28 mouse cellular contexts compared by ENCODE assay signal in the genomic region with DNA sequence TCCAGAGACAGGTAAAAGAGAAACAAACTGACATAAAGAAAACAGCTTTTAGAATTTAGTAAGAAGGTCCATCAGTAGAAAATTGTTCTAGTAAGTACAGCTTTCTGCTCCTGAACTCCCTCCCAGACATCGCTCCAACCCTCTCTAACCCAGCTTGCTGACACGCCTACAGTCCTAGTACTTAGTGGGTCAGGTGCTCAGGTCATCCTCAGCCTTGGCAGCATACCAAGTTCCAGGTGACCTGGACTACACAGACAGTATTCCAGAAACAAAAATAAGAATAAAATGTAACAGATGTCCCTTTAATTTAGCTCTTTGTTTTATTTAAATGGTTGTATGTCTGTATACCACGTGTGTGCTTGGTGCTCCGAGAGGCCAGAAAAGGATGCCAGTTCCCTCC. TPM values are rescaled to one million over a fixed set of nuclear protein-coding genes. Genes with fewer than 3 reads are reported as not detected.
DNase-seq lines count a peak whose midpoint lies in the region; ATAC-seq and TF ChIP-seq lines count a peak whose summit lies in the region.
"Had no signal": no experiment of that assay in that cellular context is flagged by ENCODE, and none has a peak within 500 bp of the region (broad histone marks: within the 10 kb centered on the region; RNA-seq: fewer than 3 reads in every experiment).

No protein-coding gene starts in this region.

- TF ChIP-seq CTCF in kidney, adult 2 months (conservative IDR thresholded peaks at IDR 0.05; ENCODE audit: insufficient read depth, insufficient read length, low read depth, low read length), result no peak

- ATAC-seq in kidney, embryonic 14.5 days (ENCODE audit: low FRiP score, low TSS enrichment), result no peak
- no peak for ATAC-seq in midbrain, embryonic 15.5 days (replicated peaks)
- ATAC-seq: CD4-positive, CD25-positive, alpha-beta regulatory T cell, adult 4 months; forebrain, embryonic 16.5 days; hindbrain, embryonic 16.5 days; intestine, embryonic 15.5 days had no signal

- WGBS in kidney, adult 2 months, result 51% methylated on average over 4 of the region's 4 CpGs
- 75% methylated on average over 4 of the region's 4 CpGs for WGBS in kidney, embryonic 14.5 days
- 85% methylated on average over 4 of the region's 4 CpGs for WGBS in midbrain, embryonic 15.5 days

- no peak overlapping the region for H3K4me3 ChIP-seq in kidney, adult 2 months (ENCODE audit: insufficient read depth, low read depth, low read length)
- no peak overlapping the region for H3K4me3 ChIP-seq in kidney, embryonic 14.5 days (ENCODE audit: low read length)
- H3K4me3 ChIP-seq in midbrain, embryonic 15.5 days, result no peak overlapping the region
- H3K4me3 ChIP-seq: layer of hippocampus, adult 2 months had no signal

- H3K9me3 ChIP-seq in kidney, embryonic 14.5 days (ENCODE audit: control insufficient read depth, low read length), result no peaks in the 10 kb centered on the region
- H3K9me3 ChIP-seq in midbrain, embryonic 15.5 days, result no peaks in the 10 kb centered on the region
- H3K9me3 ChIP-seq: forebrain, embryonic 10.5 days; heart, embryonic 12.5 days; hindbrain, embryonic 10.5 days; intestine, embryonic 15.5 days; limb, embryonic 13.5 days; liver, embryonic 15.5 days; neural tube, embryonic 13.5 days had no signal

- H3K36me3 ChIP-seq in kidney, adult 2 months (ENCODE audit: control insufficient read depth, insufficient read depth, low read length), result no peaks in the 10 kb centered on the region
- no peaks in the 10 kb centered on the region for H3K36me3 ChIP-seq in kidney, embryonic 14.5 days (ENCODE audit: control insufficient read depth, insufficient read depth, low read length)
- H3K36me3 ChIP-seq in midbrain, embryonic 15.5 days (replicated peaks), result no peaks in the 10 kb centered on the region
- H3K36me3 ChIP-seq: forebrain, embryonic 10.5 days; intestine, embryonic 15.5 days; limb, embryonic 13.5 days; liver, embryonic 15.5 days; neural tube, embryonic 13.5 days had no signal

- H3K27ac ChIP-seq in kidney, adult 2 months (ENCODE audit: insufficient read depth, low read depth, low read length), result no peak overlapping the region
- H3K27ac ChIP-seq in kidney, embryonic 14.5 days (ENCODE audit: low read depth, low read length), result no peak overlapping the region
- no peak overlapping the region for H3K27ac ChIP-seq in midbrain, embryonic 15.5 days
- H3K27ac ChIP-seq: intestine, embryonic 15.5 days had no signal

- no peak overlapping the region for H3K9ac ChIP-seq in kidney, embryonic 14.5 days (ENCODE audit: low read depth, low read length)
- H3K9ac ChIP-seq in midbrain, embryonic 15.5 days, result no peak overlapping the region
- H3K9ac ChIP-seq: intestine, embryonic 15.5 days had no signal

- no peak for TF ChIP-seq POLR2A in kidney, adult 2 months (IDR thresholded peaks at IDR 0.05; ENCODE audit: low read depth, low read length)

- H3K4me2 ChIP-seq in kidney, embryonic 14.5 days (replicated peaks; ENCODE audit: low read depth, low read length), result no peak overlapping the region
- H3K4me2 ChIP-seq in midbrain, embryonic 15.5 days, result no peak overlapping the region
- H3K4me2 ChIP-seq: intestine, embryonic 15.5 days had no signal

- DNase-seq in cerebellum, adult 11-12 months, result peak; percentile 29
- no peak for DNase-seq in cerebellum, adult 18-20 months
- DNase-seq in kidney, adult 2 months, result peak; percentile 63
- peak; percentile 23 for DNase-seq in lung, postnatal 25 days (ENCODE audit: low spot score)
- DNase-seq in lung, postnatal 14 days, result no peak
- no peak for DNase-seq in urinary bladder, postnatal 4 days (ENCODE audit: low spot score in 2 of 2)
- DNase-seq: gastrocnemius, postnatal 25 days; heart, adult 18-20 months; heart, postnatal 10 days; layer of hippocampus, postnatal 36 days; lung, postnatal 10 days; midbrain, embryonic 14.5 days; retina, postnatal 1 day; right cerebral cortex, postnatal 25 days; spleen, adult 18-20 months had no signal

- H3K4me1 ChIP-seq in kidney, adult 2 months (ENCODE audit: control insufficient read depth, insufficient read depth, low read length), result peaks cover 3% of the 10 kb centered on the region
- H3K4me1 ChIP-seq in kidney, embryonic 14.5 days (ENCODE audit: control insufficient read depth, insufficient read depth, low read length), result no peaks in the 10 kb centered on the region
- peaks cover 22% of the 10 kb centered on the region for H3K4me1 ChIP-seq in midbrain, embryonic 15.5 days

- no peaks in the 10 kb centered on the region for H3K27me3 ChIP-seq in kidney, adult 2 months (replicated peaks; ENCODE audit: control insufficient read depth, insufficient read depth, low read length)
- peaks cover 5% of the 10 kb centered on the region; the same call in 1 of the 2 replicates for H3K27me3 ChIP-seq in kidney, embryonic 14.5 days (ENCODE audit: control insufficient read depth, insufficient read depth, low read length)
- H3K27me3 ChIP-seq in midbrain, embryonic 15.5 days (replicated peaks), result no peaks in the 10 kb centered on the region; the same call in 1 of the 2 replicates

RNA-seq across cellular contexts. Expression of a gene that starts 1.5 kb away (rescaled TPM):
- 3.5 and 7.7 TPM in 2 replicates for polyA plus RNA-seq in kidney, adult 2 months (2012; rRNA removed)
- 0.24 TPM in 1 of 2 replicates, not detected in the other for polyA plus RNA-seq in kidney, embryonic 14.5 days (2014; fragmentation: Nextera tagmentation; extraction: Ambion mirVana)
- polyA plus RNA-seq in midbrain, embryonic 15.5 days (2015; fragmentation: Nextera tagmentation; extraction: Ambion mirVana), result 0.24 and 0.37 TPM in 2 replicates
- polyA plus RNA-seq: CD4-positive, CD25-positive, alpha-beta regulatory T cell, adult 4 months; forebrain, embryonic 16.5 days; liver, embryonic 15.5 days had no signal

RNA-seq across cellular contexts. Expression of a gene that starts 1.6 kb away (rescaled TPM):
- polyA plus RNA-seq in kidney, adult 2 months (2012; rRNA removed), result 814 and 951 TPM in 2 replicates
- polyA plus RNA-seq in kidney, embryonic 14.5 days (2014; fragmentation: Nextera tagmentation; extraction: Ambion mirVana), result 291 and 322 TPM in 2 replicates
- polyA plus RNA-seq in midbrain, embryonic 15.5 days (2015; fragmentation: Nextera tagmentation; extraction: Ambion mirVana), result 286 and 289 TPM in 2 replicates

RNA-seq across cellular contexts. Expression of a gene that starts 38.2 kb away (rescaled TPM):
- 15.6 and 16.7 TPM in 2 replicates for polyA plus RNA-seq in kidney, adult 2 months (2012; rRNA removed)
- polyA plus RNA-seq in kidney, embryonic 14.5 days (2014; fragmentation: Nextera tagmentation; extraction: Ambion mirVana), result 2.9 and 3.8 TPM in 2 replicates
- polyA plus RNA-seq in midbrain, embryonic 15.5 days (2015; fragmentation: Nextera tagmentation; extraction: Ambion mirVana), result 6.5 and 9.0 TPM in 2 replicates

RNA-seq across cellular contexts. Expression of a gene that starts 44.1 kb away (rescaled TPM):
- polyA plus RNA-seq in kidney, adult 2 months (2012; rRNA removed), result 11.2 and 12.8 TPM in 2 replicates
- 2.1 and 2.6 TPM in 2 replicates for polyA plus RNA-seq in kidney, embryonic 14.5 days (2014; fragmentation: Nextera tagmentation; extraction: Ambion mirVana)
- 17.9 and 19.4 TPM in 2 replicates for polyA plus RNA-seq in midbrain, embryonic 15.5 days (2015; fragmentation: Nextera tagmentation; extraction: Ambion mirVana)
- polyA plus RNA-seq: CD4-positive, CD25-positive, alpha-beta regulatory T cell, adult 4 months had no signal

Comparison
In these comparisons a context has a peak if more than half of its experiments do, and no peak if none do; other contexts are left out.
1. DNase-seq: peak in cerebellum, adult 11-12 months (single experiment), kidney, adult 2 months (single experiment) and lung, postnatal 25 days (single experiment); none in cerebellum, adult 18-20 months (0 of 2), lung, postnatal 14 days (single experiment) and urinary bladder, postnatal 4 days (0 of 2).